Mouse (Mus musculus): ENCODE measurements at regions not wholly inside any gene's neighbourhood (a gene's known extent, or its start where the extent isn't known, plus 50 kb on each side); places are given as distances from the start of the nearest gene placed in this dataset.

DNA sequence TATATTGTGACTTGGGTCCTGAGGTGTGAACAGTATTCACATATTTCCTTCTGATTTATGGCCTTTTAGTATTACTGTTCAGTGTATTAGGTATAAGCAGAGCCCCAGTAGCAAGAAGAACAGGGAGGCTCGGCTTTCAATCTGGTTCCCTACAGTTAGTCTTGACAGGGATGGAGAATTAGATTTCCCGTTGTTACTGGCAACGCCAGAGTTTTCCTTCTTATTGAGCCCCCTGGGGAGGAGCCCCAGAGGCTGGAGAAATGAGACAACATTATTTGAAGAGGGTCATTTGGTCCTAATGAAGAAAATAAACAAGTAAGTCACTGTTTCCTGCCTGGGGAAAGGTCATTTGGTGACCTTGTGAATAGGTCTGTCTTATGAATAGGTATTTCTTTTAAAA lies 285.1 kb upstream of the Pard3b start:
- TF ChIP-seq CTCF (conservative IDR thresholded peaks at IDR 0.05; ENCODE audit: low read length), result no peak
- no peak for TF ChIP-seq POU5F1 (IDR thresholded peaks at IDR 0.05; ENCODE audit: borderline replicate concordance, low read length)
- no peak for TF ChIP-seq NANOG (IDR thresholded peaks at IDR 0.05; ENCODE audit: borderline replicate concordance, low read length)
